Mouse (Mus musculus) WW6 (cell line): ENCODE measurements around the gene Hivep3.

ENCODE experiments used
- DNase-seq: peaks from one replicate; pipeline ENCODE4 v3.0.0-alpha.2; 2013; ENCODE audit warnings: low read depth, low spot score

The Hivep3 gene

GRCm38 (mm10) chr4:119947232-119948162 lies 213.9 kb downstream of the Hivep3 start:
- DNase-seq = no peak

- no peak for DNase-seq
Measured at GRCm38 (mm10) chr4:119948406-119948805, 214.8 kb downstream of the Hivep3 start.

- no peak for DNase-seq
Measured at GRCm38 (mm10) chr4:119948922-119949614, 215.5 kb downstream of the Hivep3 start.

GRCm38 (mm10) chr4:119950181-119950580 lies 216.6 kb downstream of the Hivep3 start:
- no peak for DNase-seq

- no peak for DNase-seq
Measured at GRCm38 (mm10) chr4:119951081-119951480, 217.5 kb downstream of the Hivep3 start.

GRCm38 (mm10) chr4:119955008-119955407 lies 221.4 kb downstream of the Hivep3 start:
- DNase-seq = no peak

GRCm38 (mm10) chr4:119957970-119958369 lies 224.4 kb downstream of the Hivep3 start:
- no peak for DNase-seq

- no peak for DNase-seq
Measured at GRCm38 (mm10) chr4:119959293-119959692, 225.7 kb downstream of the Hivep3 start.

- DNase-seq = no peak
Measured at GRCm38 (mm10) chr4:119959873-119960272, 226.3 kb downstream of the Hivep3 start.

- no peak for DNase-seq
Measured at GRCm38 (mm10) chr4:119960523-119960922, 226.9 kb downstream of the Hivep3 start.

GRCm38 (mm10) chr4:119961164-119961563 lies 227.6 kb downstream of the Hivep3 start:
- no peak for DNase-seq

- no peak for DNase-seq
Measured at GRCm38 (mm10) chr4:119962066-119962465, 228.5 kb downstream of the Hivep3 start.

GRCm38 (mm10) chr4:119966105-119967072 lies 232.8 kb downstream of the Hivep3 start:
- DNase-seq = no peak

GRCm38 (mm10) chr4:119967073-119967608 lies 233.6 kb downstream of the Hivep3 start:
- DNase-seq = no peak

GRCm38 (mm10) chr4:119967636-119968035 lies 234.1 kb downstream of the Hivep3 start:
- no peak for DNase-seq

GRCm38 (mm10) chr4:119968071-119968470 lies 234.5 kb downstream of the Hivep3 start:
- no peak for DNase-seq

- no peak for DNase-seq
Measured at GRCm38 (mm10) chr4:119968887-119969286, 235.3 kb downstream of the Hivep3 start.

- no peak for DNase-seq
Measured at GRCm38 (mm10) chr4:119970166-119970565, 236.6 kb downstream of the Hivep3 start.

GRCm38 (mm10) chr4:119972375-119972774 lies 238.8 kb downstream of the Hivep3 start:
- no peak for DNase-seq

GRCm38 (mm10) chr4:119973729-119974605 lies 240.4 kb downstream of the Hivep3 start:
- DNase-seq = no peak
